Mouse (Mus musculus) heart, embryonic 12.5 days (tissue): ENCODE results near the gene Ccnl1. TPM values are rescaled to one million over a fixed set of nuclear protein-coding genes. Genes with fewer than 3 reads are reported as not detected.
A peak's percentile ranks its signal among the peaks of the same experiment; 100 is the strongest.

Experiments
- ATAC-seq: fragments of 200-750 bp; cut with Nextera tagmentation; 2 replicates; pipeline ENCODE4 v1.8.0; 2017; ENCODE audit warnings: moderate TSS enrichment, moderate library complexity; ENCODE audit not compliant: insufficient number of reproducible peaks, low FRiP score
- H3K27ac ChIP-seq: fragments of 300-500 bp; sonication (generic); 2 replicates; pipeline ENCODE4 v1.5.1; 2016; ENCODE audit warnings: mild to moderate bottlenecking, moderate library complexity; ENCODE audit not compliant: poor library complexity, severe bottlenecking
- H3K27me3 ChIP-seq: fragments of 300-500 bp; sonication (generic); replicated peaks from 2 replicates; pipeline ENCODE4 v1.6.1; 2016; ENCODE audit warnings: mild to moderate bottlenecking, moderate library complexity
- H3K36me3 ChIP-seq: fragments of 300-500 bp; sonication (generic); 2 replicates; pipeline ENCODE4 v1.6.1; 2016; ENCODE audit warnings: mild to moderate bottlenecking, moderate library complexity
- H3K4me1 ChIP-seq: fragments of 300-500 bp; sonication (generic); replicated peaks from 2 replicates; pipeline ENCODE4 v1.6.1; 2016; ENCODE audit warnings: mild to moderate bottlenecking
- H3K4me2 ChIP-seq: fragments of 300-500 bp; sonication (generic); 2 replicates; pipeline ENCODE4 v1.6.1; 2016; ENCODE audit warnings: mild to moderate bottlenecking, moderate library complexity
- H3K4me3 ChIP-seq: fragments of 300-500 bp; sonication (generic); 2 replicates; pipeline ENCODE4 v1.5.1; 2016; ENCODE audit warnings: mild to moderate bottlenecking
- H3K9ac ChIP-seq: fragments of 300-500 bp; sonication (generic); 2 replicates; pipeline ENCODE4 v1.6.1; 2016; ENCODE audit warnings: mild to moderate bottlenecking, moderate library complexity
- H3K9me3 ChIP-seq: fragments of 300-500 bp; sonication (generic); replicated peaks from 2 replicates; pipeline ENCODE4 v1.6.1; 2016; ENCODE audit warnings: mild to moderate bottlenecking, moderate library complexity
- WGBS: fragments of 180-500 bp; shearing (Covaris S2); methylation state at CpG from one replicate; pipeline ENCODE4 v1.1.7; 2016; 5-methylcytosine and 5-hydroxymethylcytosine counted together
- polyA plus RNA-seq: library from polyadenylated mRNA; unstranded; fragments of >200 nt; fragmentation: Nextera tagmentation; extraction: Ambion mirVana; gene quantifications from 2 replicates; pipeline ENCODE4 v1.2.1, GENCODE M21; 2016

The Ccnl1 gene
- polyA plus RNA-seq, 1 experiment from 2014 or later: 89.8 TPM

DNA sequence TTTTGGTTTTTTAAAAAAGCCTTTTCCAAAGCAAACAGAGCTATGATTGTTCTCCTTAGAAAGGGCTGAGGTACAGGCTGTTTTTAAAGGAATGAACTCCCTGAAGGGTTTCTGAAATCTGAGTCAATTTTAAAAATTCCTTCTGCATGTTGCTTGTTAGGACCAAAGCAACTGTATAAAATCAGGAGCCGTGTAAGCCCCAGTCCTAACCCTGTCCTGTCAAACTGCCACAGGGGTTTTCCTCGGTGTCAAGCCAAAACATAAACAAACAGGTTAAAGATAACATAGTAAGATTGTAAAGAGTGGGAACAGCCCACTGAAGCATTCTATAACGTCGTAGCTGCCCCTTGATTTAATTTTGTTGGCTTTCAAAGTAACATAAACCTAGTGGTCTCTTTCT, 53.9 kb downstream of the Ccnl1 start:
- H3K9me3 ChIP-seq: no peaks in the 10 kb centered on the region
- no peak overlapping the region for H3K9ac ChIP-seq
- H3K4me1 ChIP-seq: peaks cover 28% of the 10 kb centered on the region
- H3K36me3 ChIP-seq: no peaks in the 10 kb centered on the region
- WGBS: 8% methylated on average over 4 of the region's 4 CpGs
- no peak overlapping the region for H3K4me2 ChIP-seq
- no peak for ATAC-seq
- H3K27me3 ChIP-seq: no peaks in the 10 kb centered on the region
- H3K4me3 ChIP-seq: no peak overlapping the region
- H3K27ac ChIP-seq: peak overlapping the region; percentile 71

DNA sequence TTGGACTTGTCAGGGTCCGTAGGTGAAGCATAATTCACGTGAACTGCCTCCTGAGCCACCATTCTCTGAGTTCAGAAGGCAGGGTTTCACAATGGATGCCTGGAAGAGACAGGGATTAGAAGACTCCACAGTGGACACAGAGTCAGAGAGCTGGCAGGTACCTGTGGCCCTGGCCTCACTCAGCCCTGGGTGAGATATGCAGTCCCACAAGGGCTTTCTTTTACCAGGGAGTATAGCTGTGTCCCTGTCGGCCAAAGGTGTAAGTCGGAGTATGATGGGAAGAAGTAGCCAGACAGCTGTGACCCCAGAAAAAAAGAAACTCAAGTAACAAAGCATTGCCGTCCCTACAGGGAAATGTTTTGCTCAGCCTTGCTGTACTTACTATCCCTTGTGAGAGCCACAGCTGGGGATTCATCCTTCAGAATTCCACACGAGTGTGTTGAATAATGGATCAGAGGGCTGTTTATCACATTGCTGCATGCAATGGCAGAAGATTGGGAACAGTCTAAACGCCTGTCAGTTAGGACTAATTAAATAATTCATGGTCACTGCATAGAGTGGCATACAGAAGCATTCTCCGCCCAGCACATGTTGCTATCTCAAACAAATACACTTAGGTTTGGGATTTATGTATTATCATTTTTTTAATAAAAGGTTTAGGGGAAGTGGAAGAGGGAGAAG, 59.3 kb downstream of the Ccnl1 start:
- Histone ChIP-seq H3K9ac (no peak overlapping the region), H3K27me3 (no peaks in the 10 kb centered on the region), H3K36me3 (no peaks in the 10 kb centered on the region), H3K9me3 (no peaks in the 10 kb centered on the region), H3K4me2 (no peak overlapping the region), H3K4me3 (no peak overlapping the region), H3K27ac (peak overlapping the region; percentile 6), H3K4me1 (peaks cover 43% of the 10 kb centered on the region)
- ATAC-seq: no peak
- 59% methylated on average over 8 of the region's 8 CpGs for WGBS

DNA sequence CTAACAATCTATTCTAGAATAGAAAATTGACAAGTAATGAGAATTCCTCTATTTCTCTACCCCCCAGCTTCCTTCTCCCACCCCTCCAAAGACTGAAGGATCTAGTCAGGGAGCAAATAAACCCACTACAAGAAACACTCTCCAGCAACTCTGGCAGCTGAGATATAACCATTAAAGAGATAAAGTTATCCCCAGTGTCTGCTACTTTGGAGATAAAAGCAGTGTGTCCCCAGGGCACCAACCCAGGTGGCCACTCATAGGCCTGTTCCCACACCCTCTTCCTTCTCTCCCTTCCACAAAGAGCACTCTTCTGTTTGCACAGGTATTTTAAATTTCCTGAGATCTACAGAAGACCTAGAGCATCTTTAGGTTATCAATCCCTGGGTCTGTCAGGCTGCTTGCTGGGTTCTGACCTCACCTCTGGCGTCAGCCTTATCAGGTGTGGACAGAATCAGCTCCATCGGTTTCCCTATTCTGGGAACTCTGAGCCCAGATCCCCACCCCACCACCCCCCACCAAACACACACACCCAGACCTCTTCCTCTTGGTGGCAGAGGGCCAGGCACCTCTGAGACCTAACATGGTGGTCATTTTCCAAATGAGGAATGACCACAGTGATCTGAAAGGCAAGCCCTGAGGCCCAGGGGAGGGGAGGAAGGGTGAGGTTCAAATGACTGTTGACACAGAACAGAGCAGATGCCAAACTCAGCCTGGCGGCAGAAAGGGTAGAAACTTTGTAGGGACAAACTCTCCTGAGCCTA, 60.6 kb downstream of the Ccnl1 start:
- peak; percentile 79 for ATAC-seq
- Histone ChIP-seq H3K36me3 (no peaks in the 10 kb centered on the region), H3K4me2 (no peak overlapping the region; the same call in 1 of the 2 replicates), H3K9ac (no peak overlapping the region), H3K4me1 (peaks cover 40% of the 10 kb centered on the region), H3K27me3 (no peaks in the 10 kb centered on the region), H3K4me3 (no peak overlapping the region), H3K9me3 (0 out of 2 replicates have a peak, but pooled peaks cover 5% of the 10 kb centered on the region), H3K27ac (peak overlapping the region; percentile 65)
- 5% methylated on average over 3 of the region's 3 CpGs for WGBS
